Mouse (Mus musculus) kidney, embryonic 16.5 days (tissue): Measurements from ENCODE around the gene Hes7. TPM values are rescaled to one million over a fixed set of nuclear protein-coding genes. Genes with fewer than 3 reads are reported as not detected.
A peak's percentile ranks its signal among the peaks of the same experiment; 100 is the strongest.

Source experiments
- ATAC-seq: fragments of 200-750 bp; cut with Nextera tagmentation; 2 replicates; pipeline ENCODE4 v1.8.0; 2017; ENCODE audit warnings: moderate TSS enrichment; ENCODE audit not compliant: low FRiP score, low TSS enrichment
- H3K27ac ChIP-seq: fragments of 300-500 bp; sonication (generic); 2 replicates; pipeline ENCODE4 v1.5.1; 2014; ENCODE audit warnings: low read length
- H3K27me3 ChIP-seq: fragments of 300-500 bp; sonication (generic); 2 replicates; pipeline ENCODE4 v1.6.1; 2014; ENCODE audit warnings: low read length, control low read depth, mixed read lengths; ENCODE audit not compliant: insufficient read depth
- H3K36me3 ChIP-seq: fragments of 300-500 bp; sonication (generic); 2 replicates; pipeline ENCODE4 v1.6.1; 2014; ENCODE audit warnings: low read length, control low read depth, mixed read lengths; ENCODE audit not compliant: insufficient read depth
- H3K4me1 ChIP-seq: fragments of 300-500 bp; sonication (generic); 2 replicates; pipeline ENCODE4 v1.6.1; 2014; ENCODE audit warnings: low read length, control low read depth, mixed read lengths; ENCODE audit not compliant: insufficient read depth
- H3K4me2 ChIP-seq: fragments of 300-500 bp; sonication (generic); replicated peaks from 2 replicates; pipeline ENCODE4 v1.6.1; 2014; ENCODE audit warnings: low read depth, low read length
- H3K4me3 ChIP-seq: fragments of 300-500 bp; sonication (generic); 2 replicates; pipeline ENCODE4 v1.5.1; 2014; ENCODE audit warnings: mild to moderate bottlenecking, low read length
- H3K9ac ChIP-seq: fragments of 300-500 bp; sonication (generic); replicated peaks from 2 replicates; pipeline ENCODE4 v1.6.1; 2014; ENCODE audit warnings: low read length
- H3K9me3 ChIP-seq: fragments of 300-500 bp; sonication (generic); 2 replicates; pipeline ENCODE4 v1.6.1; 2016; ENCODE audit warnings: low read length, control low read depth
- WGBS: fragments of 180-500 bp; shearing (Covaris S2); extraction: QIAGEN DNeasy Blood & Tissue Kit; methylation state at CpG from one replicate; pipeline ENCODE4 v1.1.7; 2014; 5-methylcytosine and 5-hydroxymethylcytosine counted together
- polyA plus RNA-seq: library from polyadenylated mRNA; unstranded; fragments of >200 nt; fragmentation: Nextera tagmentation; extraction: Ambion mirVana; gene quantifications from 2 replicates; pipeline ENCODE4 v1.2.1, GENCODE M21; 2015

The Hes7 gene
- polyA plus RNA-seq, 1 experiment from 2014 or later, result 0.39 TPM

GRCm38 (mm10) chr11:69133923-69134621 is 13.9 kb downstream of the Hes7 start:
- Histone ChIP-seq H3K9ac (peak overlapping the region; percentile 57), H3K36me3 (no peaks in the 10 kb centered on the region), H3K4me3 (peak overlapping the region; percentile 51), H3K9me3 (no peaks in the 10 kb centered on the region), H3K4me2 (peak overlapping the region; percentile 80), H3K4me1 (no peaks in the 10 kb centered on the region), H3K27me3 (no peaks in the 10 kb centered on the region), H3K27ac (no peak overlapping the region)
- peak; percentile 78 for ATAC-seq
- 2% methylated on average over 34 of the region's 34 CpGs for WGBS

GRCm38 (mm10) chr11:69134622-69134968 is 14.4 kb downstream of the Hes7 start:
- H3K9ac ChIP-seq, result peak overlapping the region; percentile 57; the same call in 1 of the 2 replicates
- H3K36me3 ChIP-seq, result no peaks in the 10 kb centered on the region
- H3K9me3 ChIP-seq, result no peaks in the 10 kb centered on the region
- no peak overlapping the region for H3K27ac ChIP-seq
- no peaks in the 10 kb centered on the region for H3K27me3 ChIP-seq
- H3K4me1 ChIP-seq, result no peaks in the 10 kb centered on the region
- peak overlapping the region; percentile 80 for H3K4me2 ChIP-seq
- peak; percentile 41 for ATAC-seq
- 29% methylated on average over 8 of the region's 8 CpGs for WGBS
- H3K4me3 ChIP-seq, result peak overlapping the region; percentile 51

- H3K36me3 ChIP-seq, result no peaks in the 10 kb centered on the region
- 89% methylated on average over 6 of the region's 6 CpGs for WGBS
- H3K4me1 ChIP-seq, result no peaks in the 10 kb centered on the region
- ATAC-seq, result no peak
- H3K4me2 ChIP-seq, result no peak overlapping the region
- no peak overlapping the region for H3K27ac ChIP-seq
- no peak overlapping the region for H3K9ac ChIP-seq
- H3K9me3 ChIP-seq, result no peaks in the 10 kb centered on the region
- H3K4me3 ChIP-seq, result no peak overlapping the region
- H3K27me3 ChIP-seq, result no peaks in the 10 kb centered on the region
Observed at GRCm38 (mm10) chr11:69135361-69135760, 15.2 kb downstream of the Hes7 start.

- H3K36me3 ChIP-seq, result no peaks in the 10 kb centered on the region
- no peak overlapping the region for H3K9ac ChIP-seq
- 69% methylated on average over 7 of the region's 7 CpGs for WGBS
- H3K9me3 ChIP-seq, result no peaks in the 10 kb centered on the region
- H3K4me1 ChIP-seq, result no peaks in the 10 kb centered on the region; the same call in 1 of the 2 replicates
- no peak for ATAC-seq
- no peak overlapping the region for H3K4me2 ChIP-seq
- no peak overlapping the region for H3K4me3 ChIP-seq
- peaks cover 5% of the 10 kb centered on the region; the same call in 1 of the 2 replicates for H3K27me3 ChIP-seq
- H3K27ac ChIP-seq, result no peak overlapping the region
Observed at GRCm38 (mm10) chr11:69147546-69147945, 27.3 kb downstream of the Hes7 start.

- no peak overlapping the region for H3K9ac ChIP-seq
- H3K27ac ChIP-seq, result no peak overlapping the region
- H3K27me3 ChIP-seq, result peaks cover 5% of the 10 kb centered on the region; the same call in 1 of the 2 replicates
- no peak overlapping the region for H3K4me2 ChIP-seq
- no peaks in the 10 kb centered on the region for H3K9me3 ChIP-seq
- no peak overlapping the region for H3K4me3 ChIP-seq
- no peak for ATAC-seq
- WGBS, result 87% methylated on average over 5 of the region's 5 CpGs
- H3K4me1 ChIP-seq, result no peaks in the 10 kb centered on the region; the same call in 1 of the 2 replicates
- no peaks in the 10 kb centered on the region for H3K36me3 ChIP-seq
Observed at GRCm38 (mm10) chr11:69148451-69148960, 28.3 kb downstream of the Hes7 start.

GRCm38 (mm10) chr11:69149728-69150127 is 29.5 kb downstream of the Hes7 start:
- no peaks in the 10 kb centered on the region; the same call in 1 of the 2 replicates for H3K4me1 ChIP-seq
- H3K9me3 ChIP-seq, result no peaks in the 10 kb centered on the region
- no peak overlapping the region for H3K27ac ChIP-seq
- WGBS, result 76% methylated on average over 6 of the region's 6 CpGs
- ATAC-seq, result no peak
- no peak overlapping the region for H3K9ac ChIP-seq
- H3K36me3 ChIP-seq, result no peaks in the 10 kb centered on the region
- H3K4me2 ChIP-seq, result no peak overlapping the region
- peaks cover 5% of the 10 kb centered on the region; the same call in 1 of the 2 replicates for H3K27me3 ChIP-seq
- H3K4me3 ChIP-seq, result no peak overlapping the region

GRCm38 (mm10) chr11:69150444-69150843 is 30.2 kb downstream of the Hes7 start:
- peak overlapping the region; percentile 50; the same call in 1 of the 2 replicates for H3K9ac ChIP-seq
- H3K27ac ChIP-seq, result no peak overlapping the region
- H3K9me3 ChIP-seq, result no peaks in the 10 kb centered on the region
- H3K4me3 ChIP-seq, result peak overlapping the region; percentile 33
- peaks cover 5% of the 10 kb centered on the region; the same call in 1 of the 2 replicates for H3K27me3 ChIP-seq
- ATAC-seq, result peak; percentile 46; the same call in 1 of the 2 replicates
- H3K4me1 ChIP-seq, result no peaks in the 10 kb centered on the region; the same call in 1 of the 2 replicates
- H3K36me3 ChIP-seq, result no peaks in the 10 kb centered on the region
- peak overlapping the region; percentile 54 for H3K4me2 ChIP-seq
- 4% methylated on average over 7 of the region's 7 CpGs for WGBS

- peak overlapping the region; percentile 33 for H3K4me3 ChIP-seq
- H3K27me3 ChIP-seq, result peaks cover 5% of the 10 kb centered on the region; the same call in 1 of the 2 replicates
- H3K36me3 ChIP-seq, result no peaks in the 10 kb centered on the region
- H3K4me1 ChIP-seq, result no peaks in the 10 kb centered on the region; the same call in 1 of the 2 replicates
- ATAC-seq, result no peak
- peak overlapping the region; percentile 54 for H3K4me2 ChIP-seq
- no peak overlapping the region for H3K27ac ChIP-seq
- H3K9ac ChIP-seq, result peak overlapping the region; percentile 50; the same call in 1 of the 2 replicates
- 57% methylated on average over 6 of the region's 6 CpGs for WGBS
- H3K9me3 ChIP-seq, result no peaks in the 10 kb centered on the region
Observed at GRCm38 (mm10) chr11:69151004-69151403, 30.8 kb downstream of the Hes7 start.

GRCm38 (mm10) chr11:69153831-69154230 is 33.6 kb downstream of the Hes7 start:
- 77% methylated on average over 8 of the region's 8 CpGs for WGBS
- ATAC-seq, result no peak
- no peaks in the 10 kb centered on the region for H3K36me3 ChIP-seq
- H3K27me3 ChIP-seq, result peaks cover 27% of the 10 kb centered on the region
- no peak overlapping the region for H3K4me3 ChIP-seq
- no peak overlapping the region for H3K9ac ChIP-seq
- no peak overlapping the region for H3K27ac ChIP-seq
- peaks cover 11% of the 10 kb centered on the region for H3K4me1 ChIP-seq
- H3K4me2 ChIP-seq, result no peak overlapping the region
- H3K9me3 ChIP-seq, result no peaks in the 10 kb centered on the region

GRCm38 (mm10) chr11:69155351-69155750 is 35.1 kb downstream of the Hes7 start:
- no peak overlapping the region for H3K4me3 ChIP-seq
- ATAC-seq, result no peak
- H3K9me3 ChIP-seq, result no peaks in the 10 kb centered on the region
- H3K27me3 ChIP-seq, result peaks cover 27% of the 10 kb centered on the region
- peaks cover 11% of the 10 kb centered on the region for H3K4me1 ChIP-seq
- no peak overlapping the region for H3K9ac ChIP-seq
- 61% methylated on average over 1 of the region's 1 CpGs for WGBS
- H3K36me3 ChIP-seq, result no peaks in the 10 kb centered on the region
- no peak overlapping the region for H3K4me2 ChIP-seq
- no peak overlapping the region for H3K27ac ChIP-seq
